Mouse (Mus musculus): ENCODE measurements around the gene Papola. TPM values are rescaled to one million over a fixed set of nuclear protein-coding genes. Genes with fewer than 3 reads are reported as not detected.

The Papola gene
- polyA plus RNA-seq, 1 experiment from 2014 or later: 70.7 TPM

DNA sequence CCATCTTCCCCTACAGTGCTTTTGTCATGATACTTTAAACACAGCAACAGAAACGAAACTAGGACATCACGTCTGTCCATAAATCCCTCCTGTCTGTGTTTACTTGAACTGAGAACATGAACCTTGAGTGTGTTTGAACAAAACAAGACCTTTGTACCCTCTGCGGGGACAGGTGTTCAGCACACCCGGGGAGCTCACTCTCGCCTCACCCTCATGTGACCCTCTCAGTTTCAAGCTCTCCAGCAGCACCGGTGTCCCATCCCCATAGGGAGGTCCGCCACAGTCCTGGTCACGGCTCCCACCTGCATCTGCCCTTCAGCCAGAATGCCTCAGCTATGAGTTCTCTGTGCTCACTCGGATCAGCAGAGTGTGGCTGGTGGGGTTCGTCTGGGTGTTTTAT, 30.7 kb upstream of the Papola start:
- Histone ChIP-seq H3K36me3 (replicated peaks; ENCODE audit: insufficient read depth, low read length) (no peaks in the 10 kb centered on the region), H3K4me3 (ENCODE audit: low read depth, low read length) (no peak overlapping the region), H3K4me1 (ENCODE audit: insufficient read depth) (no peaks in the 10 kb centered on the region), H3K27ac (ENCODE audit: low read depth) (peak overlapping the region; percentile 89), H3K27me3 (ENCODE audit: insufficient read depth, low read length) (no peaks in the 10 kb centered on the region), H3K4me2 (ENCODE audit: low read depth, low read length) (no peak overlapping the region), H3K9ac (replicated peaks) (no peak overlapping the region), H3K9me3 (ENCODE audit: low read length) (no peaks in the 10 kb centered on the region)
- TF ChIP-seq EP300 (IDR thresholded peaks at IDR 0.05; ENCODE audit: low read depth) (no peak), CTCF (IDR thresholded peaks at IDR 0.05; ENCODE audit: low read depth) (no peak)
- peak; percentile 40 for DNase-seq
- WGBS (ENCODE audit: insufficient replicate concordance): 68% methylated on average over 10 of the region's 10 CpGs
- peak; percentile 87 for ATAC-seq

DNA sequence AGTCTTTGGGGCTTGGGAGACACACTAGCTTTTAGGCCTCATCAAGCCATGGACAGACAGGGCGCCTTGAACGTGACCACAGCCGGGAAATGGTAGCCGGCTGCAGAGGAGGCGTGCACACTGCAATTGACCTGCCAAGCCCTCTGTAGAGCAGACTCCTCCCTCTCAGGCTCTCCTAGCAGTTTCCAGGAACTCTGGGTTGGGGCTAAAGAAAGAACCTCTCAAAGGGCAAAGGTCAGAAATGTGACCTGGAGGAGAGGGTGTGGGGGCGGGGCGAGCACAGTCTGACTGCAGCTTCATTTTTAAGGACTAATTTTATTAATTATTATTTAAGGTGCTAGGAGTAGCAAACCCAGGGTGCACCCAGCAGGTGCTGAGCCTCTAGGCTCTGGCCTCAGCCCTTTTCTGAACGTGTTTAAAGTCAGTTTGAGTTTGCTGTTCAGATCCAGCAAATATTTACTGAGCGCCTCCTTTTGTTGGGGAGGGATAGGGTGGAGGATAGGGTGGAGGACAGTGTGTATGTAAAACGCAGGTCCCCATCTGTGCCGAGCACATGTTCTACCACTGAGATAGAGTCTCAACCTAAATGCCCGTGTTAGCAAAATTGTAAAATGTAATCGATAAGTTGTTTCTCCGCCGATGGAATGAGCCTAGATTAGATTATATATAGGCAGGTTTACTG, 26.5 kb upstream of the Papola start:
- Histone ChIP-seq H3K4me1 (ENCODE audit: insufficient read depth) (peaks cover 5% of the 10 kb centered on the region), H3K4me2 (ENCODE audit: low read depth, low read length) (peak overlapping the region; percentile 34), H3K27me3 (ENCODE audit: insufficient read depth, low read length) (no peaks in the 10 kb centered on the region), H3K27ac (ENCODE audit: low read depth) (peak overlapping the region; percentile 71), H3K36me3 (replicated peaks; ENCODE audit: insufficient read depth, low read length) (no peaks in the 10 kb centered on the region), H3K9me3 (ENCODE audit: low read length) (no peaks in the 10 kb centered on the region), H3K4me3 (ENCODE audit: low read depth, low read length) (no peak overlapping the region), H3K9ac (replicated peaks) (no peak overlapping the region)
- TF ChIP-seq EP300 (IDR thresholded peaks at IDR 0.05; ENCODE audit: low read depth): 0 out of 2 replicates have a peak, but pooled peaks have one; percentile 29
- TF ChIP-seq CTCF (IDR thresholded peaks at IDR 0.05; ENCODE audit: low read depth): no peak
- 50% methylated on average over 15 of the region's 15 CpGs for WGBS (ENCODE audit: insufficient replicate concordance)
- ATAC-seq (peak; percentile 73), DNase-seq (peak; percentile 56)

DNA sequence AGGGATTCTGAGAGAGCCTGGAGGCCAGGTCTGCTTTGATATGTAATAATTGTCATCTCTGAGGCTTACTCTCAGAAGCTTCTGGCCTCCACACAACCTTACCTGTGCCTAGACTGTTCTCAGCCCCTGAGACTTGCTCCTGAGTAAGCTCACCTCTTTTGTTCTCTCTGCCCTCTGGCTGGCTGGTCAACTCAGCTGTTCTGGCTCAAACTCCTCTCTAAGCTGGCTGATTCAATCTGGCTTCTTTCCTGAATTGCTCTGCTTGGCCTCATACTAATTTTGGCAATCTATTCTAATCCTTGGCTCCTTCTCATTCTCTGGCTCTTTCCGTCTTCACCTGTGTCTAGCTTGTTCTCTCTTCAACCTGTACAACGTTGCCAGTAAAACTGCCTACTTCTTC, 25.6 kb upstream of the Papola start:
- 77% methylated on average over 2 of the region's 2 CpGs for WGBS (ENCODE audit: insufficient replicate concordance)
- Histone ChIP-seq H3K4me1 (ENCODE audit: insufficient read depth) (peaks cover 5% of the 10 kb centered on the region), H3K4me2 (ENCODE audit: low read depth, low read length) (no peak overlapping the region), H3K36me3 (replicated peaks; ENCODE audit: insufficient read depth, low read length) (no peaks in the 10 kb centered on the region), H3K9me3 (ENCODE audit: low read length) (no peaks in the 10 kb centered on the region), H3K9ac (replicated peaks) (no peak overlapping the region), H3K27me3 (ENCODE audit: insufficient read depth, low read length) (no peaks in the 10 kb centered on the region), H3K4me3 (ENCODE audit: low read depth, low read length) (no peak overlapping the region), H3K27ac (ENCODE audit: low read depth) (peak overlapping the region; percentile 71)
- ATAC-seq (no peak), DNase-seq (no peak)
- TF ChIP-seq CTCF (IDR thresholded peaks at IDR 0.05; ENCODE audit: low read depth) (no peak), EP300 (IDR thresholded peaks at IDR 0.05; ENCODE audit: low read depth) (no peak)

DNA sequence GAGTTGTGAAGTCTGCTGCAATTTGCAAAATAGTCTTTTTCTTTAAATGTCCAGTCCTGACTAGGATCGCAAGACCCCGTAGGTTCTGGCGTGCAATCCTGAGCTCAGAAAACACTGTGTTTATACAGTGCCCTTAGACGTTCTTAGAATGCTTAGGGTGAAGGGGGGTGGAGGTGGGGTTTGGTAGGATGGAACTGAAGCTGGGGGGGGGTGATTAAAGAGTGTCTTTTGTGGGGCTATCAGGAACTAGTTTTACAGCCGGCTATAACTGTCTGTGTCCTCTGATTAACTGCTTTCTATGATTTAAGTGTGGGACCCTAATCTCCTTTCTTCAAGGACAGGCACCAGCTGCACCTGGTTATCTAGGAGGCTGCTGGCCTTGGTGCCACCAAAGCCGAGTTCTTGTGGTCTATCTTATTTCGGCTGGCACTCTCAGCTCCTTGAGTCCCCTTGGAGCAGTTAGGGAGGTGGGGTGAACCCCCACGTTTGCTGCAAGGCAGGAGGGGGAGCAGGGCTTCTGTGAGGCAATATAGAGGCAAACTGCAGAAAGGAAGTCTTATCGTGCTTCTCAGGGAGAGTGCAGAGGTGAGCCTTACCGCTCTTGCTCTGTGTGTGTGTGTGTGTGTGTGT, 24.5 kb upstream of the Papola start:
- no peak overlapping the region for H3K9ac ChIP-seq (replicated peaks)
- H3K9me3 ChIP-seq (ENCODE audit: low read length): no peaks in the 10 kb centered on the region
- no peak overlapping the region for H3K4me3 ChIP-seq (ENCODE audit: low read depth, low read length)
- H3K36me3 ChIP-seq (replicated peaks; ENCODE audit: insufficient read depth, low read length): no peaks in the 10 kb centered on the region
- no peaks in the 10 kb centered on the region for H3K27me3 ChIP-seq (ENCODE audit: insufficient read depth, low read length)
- peaks cover 5% of the 10 kb centered on the region for H3K4me1 ChIP-seq (ENCODE audit: insufficient read depth)
- ATAC-seq (peak; percentile 73), DNase-seq (peak; percentile 36)
- no peak for TF ChIP-seq CTCF (IDR thresholded peaks at IDR 0.05; ENCODE audit: low read depth)
- peak; percentile 95 for TF ChIP-seq EP300 (IDR thresholded peaks at IDR 0.05; ENCODE audit: low read depth)
- WGBS (ENCODE audit: insufficient replicate concordance): 30% methylated on average over 10 of the region's 10 CpGs
- no peak overlapping the region for H3K27ac ChIP-seq (ENCODE audit: low read depth)
- H3K4me2 ChIP-seq (ENCODE audit: low read depth, low read length): no peak overlapping the region

DNA sequence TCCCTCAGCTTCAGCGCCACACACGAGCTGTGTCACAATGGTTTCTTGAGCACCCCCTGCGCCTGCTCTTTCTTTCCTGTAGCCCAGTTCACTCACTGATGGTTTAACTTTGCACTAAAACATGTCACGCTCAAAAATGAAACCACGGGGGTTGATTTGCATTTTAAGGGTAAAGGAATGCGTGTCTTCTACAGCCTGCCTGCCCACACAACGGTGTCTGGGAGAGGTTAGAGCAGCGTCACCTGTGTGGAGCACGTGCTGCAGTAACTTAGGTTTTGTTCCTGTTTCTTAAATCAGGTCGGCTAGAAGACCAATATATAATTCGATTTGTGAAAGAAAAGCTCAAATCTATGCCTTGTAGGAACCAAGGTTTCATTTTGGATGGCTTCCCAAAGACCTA, 23.3 kb upstream of the Papola start:
- Histone ChIP-seq H3K4me2 (ENCODE audit: low read depth, low read length) (no peak overlapping the region; the same call in 1 of the 2 replicates), H3K27ac (ENCODE audit: low read depth) (no peak overlapping the region), H3K4me1 (ENCODE audit: insufficient read depth) (peaks cover 5% of the 10 kb centered on the region), H3K27me3 (ENCODE audit: insufficient read depth, low read length) (no peaks in the 10 kb centered on the region), H3K36me3 (replicated peaks; ENCODE audit: insufficient read depth, low read length) (no peaks in the 10 kb centered on the region), H3K9me3 (ENCODE audit: low read length) (no peaks in the 10 kb centered on the region), H3K9ac (replicated peaks) (no peak overlapping the region), H3K4me3 (ENCODE audit: low read depth, low read length) (no peak overlapping the region)
- 67% methylated on average over 11 of the region's 11 CpGs for WGBS (ENCODE audit: insufficient replicate concordance)
- no peak for ATAC-seq
- TF ChIP-seq EP300 (IDR thresholded peaks at IDR 0.05; ENCODE audit: low read depth) (no peak), CTCF (IDR thresholded peaks at IDR 0.05; ENCODE audit: low read depth) (no peak)
- DNase-seq: no peak

DNA sequence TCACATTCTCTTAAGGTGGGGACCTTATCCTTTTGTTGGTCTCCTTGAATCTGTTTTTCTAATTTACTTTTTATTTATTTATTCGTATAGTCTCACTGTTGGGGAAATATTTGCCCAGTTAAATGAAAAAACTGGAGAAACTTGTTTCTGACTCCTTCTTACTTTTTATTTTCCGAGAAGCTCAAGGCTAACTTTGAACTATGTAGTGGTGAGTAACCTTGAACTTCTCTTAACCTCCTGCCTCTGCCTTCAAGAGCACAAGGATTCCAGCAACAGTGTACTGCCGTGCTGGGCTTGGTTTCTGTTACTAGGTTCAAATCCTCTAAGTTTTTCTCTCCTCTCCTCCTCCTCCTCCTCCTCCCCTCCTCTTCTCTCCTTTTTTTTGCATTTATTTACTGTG, 22.9 kb upstream of the Papola start:
- DNase-seq (no peak), ATAC-seq (no peak)
- no peaks in the 10 kb centered on the region for H3K36me3 ChIP-seq (replicated peaks; ENCODE audit: insufficient read depth, low read length)
- TF ChIP-seq EP300 (IDR thresholded peaks at IDR 0.05; ENCODE audit: low read depth) (no peak), CTCF (IDR thresholded peaks at IDR 0.05; ENCODE audit: low read depth) (no peak)
- 56% methylated on average over 3 of the region's 3 CpGs for WGBS (ENCODE audit: insufficient replicate concordance)
- H3K4me3 ChIP-seq (ENCODE audit: low read depth, low read length): no peak overlapping the region
- no peaks in the 10 kb centered on the region for H3K27me3 ChIP-seq (ENCODE audit: insufficient read depth, low read length)
- H3K4me2 ChIP-seq (ENCODE audit: low read depth, low read length): no peak overlapping the region
- no peaks in the 10 kb centered on the region for H3K9me3 ChIP-seq (ENCODE audit: low read length)
- no peak overlapping the region for H3K9ac ChIP-seq (replicated peaks)
- no peak overlapping the region for H3K27ac ChIP-seq (ENCODE audit: low read depth)
- H3K4me1 ChIP-seq (ENCODE audit: insufficient read depth): peaks cover 5% of the 10 kb centered on the region
